Mouse (Mus musculus): ENCODE measurements around the gene Aebp2. TPM values are rescaled to one million over a fixed set of nuclear protein-coding genes. Genes with fewer than 3 reads are reported as not detected.

Gene Aebp2
- total RNA-seq, 2 experiments from 2014 or later, result 67.1 to 67.2 TPM

- peak; percentile 91 for TF ChIP-seq CTCF (IDR thresholded peaks at IDR 0.05)
- Histone ChIP-seq H3K4me3 (no peak overlapping the region), H3K27ac (no peak overlapping the region)
- DNase-seq (ENCODE audit: extremely low spot score in 1 of 2, low spot score in 2 of 2), result peak; percentile 66 to 75
- intact Hi-C loops (cut with DNase I), result loop anchor here (2.0 to 5.0 kb wide), 3 partner anchors 83 to 862 kb away; no protein-coding TSS in a partner anchor
These were observed 92.5 kb downstream of the Aebp2 start for GRCm38 (mm10) chr6:140714905-140715365.

- intact Hi-C loops (cut with DNase I), result no loop called here
- no peak for DNase-seq (ENCODE audit: extremely low spot score in 1 of 2, low spot score in 2 of 2)
- no peak overlapping the region for H3K4me3 ChIP-seq
- TF ChIP-seq CTCF (IDR thresholded peaks at IDR 0.05), result no peak
- H3K27ac ChIP-seq, result no peak overlapping the region
These were observed 99.6 kb downstream of the Aebp2 start for GRCm38 (mm10) chr6:140722058-140722457.

Other genes with a start within 250 kb of the Aebp2 start
- 100 to 1,000 TPM; 117 to 121 TPM for gene Plekha5, start 198.6 kb upstream of the Aebp2 start, total RNA-seq (2021)
- gene Gm11077, start 106.6 kb downstream of the Aebp2 start, total RNA-seq (2021), result not detected

All from left cerebral cortex, adult 2 months (tissue).